Mouse (Mus musculus): ENCODE results near the gene Pdcd7. TPM values are rescaled to one million over a fixed set of nuclear protein-coding genes. Genes with fewer than 3 reads are reported as not detected.

Pdcd7 gene
- polyA plus RNA-seq, 1 experiment from 2014 or later = 11.9 TPM

DNA sequence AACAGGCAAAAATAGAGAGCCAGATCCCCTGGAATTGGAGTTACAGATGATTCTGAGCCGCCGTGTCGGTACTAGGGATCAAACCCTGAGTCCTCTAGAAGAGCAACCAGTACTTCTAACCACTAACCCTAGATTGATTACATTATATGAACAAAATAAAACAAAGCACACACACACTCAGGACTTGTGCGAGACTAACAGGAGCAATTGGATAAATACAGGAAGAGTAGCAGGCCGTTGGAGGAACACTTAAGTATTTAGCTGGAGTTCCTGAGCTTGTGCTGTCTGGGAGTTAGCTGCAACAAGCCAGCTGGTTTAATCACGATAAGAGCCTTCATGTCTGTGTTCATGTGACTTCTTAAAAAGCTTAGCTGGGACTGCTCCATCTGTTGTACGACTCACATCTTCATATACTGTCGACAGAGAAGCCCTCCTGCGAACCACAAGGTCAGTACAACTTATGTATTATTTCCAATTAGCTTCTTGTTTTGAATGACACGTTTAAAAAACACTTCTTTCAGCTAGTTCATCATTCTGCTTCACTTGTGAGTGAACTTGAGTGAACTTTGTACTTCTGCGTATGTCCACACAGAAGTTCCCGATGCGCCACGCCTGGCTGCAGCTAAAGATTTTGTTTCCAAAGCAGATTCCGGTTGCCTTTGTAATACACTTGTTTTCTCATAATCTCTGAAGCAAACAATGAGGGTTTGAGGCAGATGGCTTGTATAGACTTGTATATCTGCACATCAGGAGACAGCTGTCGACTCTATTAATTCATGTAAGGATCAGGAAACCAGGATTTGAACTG lies 14.9 kb downstream of the Pdcd7 start, which contains the start of gene Ubap1l:
TSS of gene Ubap1l (plus strand) at position 401 of the 808 bp plus-strand sequence.
- Histone ChIP-seq H3K27ac (no peak within 1 kb of the TSS), H3K4me2 (no peak within 1 kb of the TSS), H3K4me1 (no peaks in the 10 kb centered on the region), H3K9me3 (no peaks in the 10 kb centered on the region), H3K36me3 (replicated peaks) (peaks cover 61% of the 10 kb centered on the region), H3K4me3 (replicated peaks) (no peak within 1 kb of the TSS), H3K27me3 (no peaks in the 10 kb centered on the region), H3K9ac (no peak within 1 kb of the TSS)
- 89% methylated on average over 16 of the region's 16 CpGs for WGBS
- ATAC-seq (ENCODE audit: low FRiP score) = no peak

DNA sequence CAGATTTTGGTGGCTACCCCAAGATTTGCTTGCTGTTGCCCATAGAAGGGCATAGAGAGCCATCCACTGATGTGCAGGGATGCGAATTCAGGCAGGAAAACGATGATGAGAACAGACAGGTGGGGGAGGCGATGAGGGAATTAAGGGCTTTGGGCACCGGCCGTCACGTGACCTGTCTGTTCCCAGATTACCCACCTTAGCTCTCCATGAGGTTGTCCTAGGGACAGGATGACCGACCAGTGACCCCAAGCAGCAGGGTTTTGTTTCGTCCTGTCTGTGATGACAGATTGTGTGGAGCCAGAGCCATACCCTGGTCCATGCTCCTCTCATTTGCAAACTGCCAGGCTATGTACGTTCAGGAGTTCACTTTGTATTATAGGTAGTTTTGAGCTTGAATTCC lies 17.8 kb downstream of the Pdcd7 start:
- WGBS = 75% methylated on average over 9 of the region's 9 CpGs
- Histone ChIP-seq H3K4me2 (no peak overlapping the region), H3K27me3 (no peaks in the 10 kb centered on the region), H3K36me3 (replicated peaks) (peaks cover 35% of the 10 kb centered on the region), H3K9ac (no peak overlapping the region), H3K4me1 (peaks cover 5% of the 10 kb centered on the region), H3K27ac (no peak overlapping the region), H3K9me3 (no peaks in the 10 kb centered on the region), H3K4me3 (replicated peaks) (no peak overlapping the region)
- ATAC-seq (ENCODE audit: low FRiP score) = no peak

DNA sequence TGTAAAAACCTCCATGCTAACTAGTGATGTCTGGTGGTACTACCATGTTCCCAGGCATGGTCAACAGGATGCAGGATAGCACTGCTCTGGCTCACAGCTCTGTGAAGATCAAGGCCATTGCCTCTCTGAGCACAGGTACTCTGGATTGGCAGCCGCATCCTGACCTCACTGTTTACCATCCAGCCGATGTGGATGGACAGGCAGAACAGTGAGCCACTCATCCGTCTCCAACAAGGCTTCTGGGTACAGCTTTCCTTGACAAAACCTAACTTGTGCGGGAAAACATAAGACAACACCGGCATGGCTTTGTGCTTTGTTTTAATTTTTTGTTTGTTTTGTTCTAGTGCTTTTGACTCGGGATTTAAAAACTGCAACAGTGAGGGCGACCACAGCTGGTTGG lies 19.8 kb downstream of the Pdcd7 start:
- H3K4me3 ChIP-seq (replicated peaks) = no peak overlapping the region
- H3K27ac ChIP-seq = no peak overlapping the region
- no peaks in the 10 kb centered on the region for H3K27me3 ChIP-seq
- H3K9ac ChIP-seq = no peak overlapping the region
- peaks cover 21% of the 10 kb centered on the region for H3K36me3 ChIP-seq (replicated peaks)
- no peak for ATAC-seq (ENCODE audit: low FRiP score)
- 92% methylated on average over 7 of the region's 7 CpGs for whole genome bisulfite sequencing
- no peak overlapping the region for H3K4me2 ChIP-seq
- no peaks in the 10 kb centered on the region for H3K9me3 ChIP-seq
- peaks cover 5% of the 10 kb centered on the region for H3K4me1 ChIP-seq

DNA sequence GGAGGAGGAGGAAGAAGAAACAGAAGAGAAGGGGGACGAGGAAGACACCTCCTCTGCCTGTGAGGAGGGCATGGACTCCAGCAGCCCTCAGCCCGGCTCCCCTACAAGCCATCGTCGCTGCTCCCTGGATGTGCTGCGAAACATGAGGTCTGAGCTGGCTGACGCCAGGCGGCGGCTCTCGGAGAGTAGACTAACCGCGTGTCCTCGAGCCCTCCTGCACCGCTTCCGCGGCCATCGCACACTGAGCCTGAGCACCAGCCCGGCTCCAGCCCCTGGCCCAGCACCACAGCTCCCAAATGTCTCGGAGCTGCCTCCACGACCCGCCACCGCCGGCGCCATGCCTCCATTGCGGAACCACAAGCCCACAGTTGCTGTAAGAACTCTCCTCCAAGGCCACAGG lies 25.9 kb downstream of the Pdcd7 start:
- Histone ChIP-seq H3K27me3 (no peaks in the 10 kb centered on the region), H3K27ac (no peak overlapping the region), H3K4me1 (peaks cover 5% of the 10 kb centered on the region), H3K4me3 (replicated peaks) (no peak overlapping the region), H3K9ac (no peak overlapping the region), H3K4me2 (no peak overlapping the region), H3K36me3 (replicated peaks) (peaks cover 9% of the 10 kb centered on the region), H3K9me3 (no peaks in the 10 kb centered on the region)
- ATAC-seq (ENCODE audit: low FRiP score) = no peak
- 86% methylated on average over 24 of the region's 24 CpGs for WGBS

DNA sequence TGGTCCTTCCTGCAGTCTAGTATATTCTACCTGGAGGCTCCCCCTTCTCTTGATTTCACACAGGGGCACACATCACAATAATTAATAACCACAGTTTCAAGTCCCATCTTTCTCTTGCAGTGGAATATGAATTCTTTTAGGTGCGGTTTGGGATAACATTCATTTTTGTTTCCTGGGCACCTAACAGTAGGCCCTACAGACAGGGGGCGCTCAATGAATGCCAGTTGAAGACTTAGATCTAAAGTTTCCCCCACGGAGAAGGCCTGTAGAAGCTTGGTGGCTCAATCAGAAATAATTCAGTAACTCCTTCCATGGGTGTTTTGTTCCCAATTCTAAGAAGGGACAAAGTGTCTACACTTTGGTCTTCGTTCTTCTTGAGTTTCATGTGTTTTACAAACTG lies 26.5 kb downstream of the Pdcd7 start:
- Histone ChIP-seq H3K27me3 (no peaks in the 10 kb centered on the region), H3K4me2 (no peak overlapping the region), H3K4me3 (replicated peaks) (no peak overlapping the region), H3K4me1 (no peaks in the 10 kb centered on the region), H3K36me3 (replicated peaks) (peaks cover 9% of the 10 kb centered on the region), H3K27ac (no peak overlapping the region), H3K9ac (no peak overlapping the region), H3K9me3 (no peaks in the 10 kb centered on the region)
- 72% methylated on average over 4 of the region's 4 CpGs for WGBS
- no peak for ATAC-seq (ENCODE audit: low FRiP score)

DNA sequence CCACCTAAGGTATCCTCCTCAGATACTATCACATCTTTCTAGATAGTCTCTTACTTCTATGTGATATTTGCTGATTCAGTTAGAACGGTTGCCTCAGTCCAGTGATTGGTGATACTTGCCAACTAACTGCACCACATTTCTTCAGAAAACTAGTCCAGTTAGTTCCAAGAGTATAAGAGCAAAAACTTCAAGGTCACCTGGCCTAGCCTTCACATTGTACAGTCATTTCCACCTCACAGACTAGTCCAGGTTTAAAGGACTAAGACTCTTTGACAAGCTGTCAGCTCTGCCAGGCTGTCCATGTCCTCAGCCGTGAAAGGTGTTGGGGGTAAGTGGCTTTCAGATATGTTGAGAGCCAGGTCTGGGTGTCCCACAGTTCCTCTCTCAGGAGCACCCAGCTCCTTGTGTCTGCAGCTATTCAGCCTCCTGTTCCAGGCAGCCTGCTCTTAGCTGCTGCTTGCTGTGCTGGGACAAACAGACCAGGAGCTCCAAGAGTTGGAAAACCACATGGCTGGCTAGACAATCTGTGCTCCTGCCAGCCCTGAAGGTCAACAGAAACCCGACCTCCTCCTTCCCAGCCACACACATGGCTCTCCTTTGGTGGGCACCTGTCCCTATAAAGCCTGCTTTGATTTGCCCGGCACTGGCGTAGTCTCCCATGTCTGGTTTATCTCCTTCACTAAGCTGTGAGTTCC lies 28.7 kb downstream of the Pdcd7 start:
- Histone ChIP-seq H3K27ac (no peak overlapping the region), H3K9me3 (no peaks in the 10 kb centered on the region), H3K36me3 (replicated peaks) (peaks cover 13% of the 10 kb centered on the region), H3K27me3 (no peaks in the 10 kb centered on the region), H3K4me2 (no peak overlapping the region), H3K4me3 (replicated peaks) (no peak overlapping the region), H3K4me1 (no peaks in the 10 kb centered on the region), H3K9ac (no peak overlapping the region)
- no peak for ATAC-seq (ENCODE audit: low FRiP score)
- 89% methylated on average over 5 of the region's 5 CpGs for WGBS

DNA sequence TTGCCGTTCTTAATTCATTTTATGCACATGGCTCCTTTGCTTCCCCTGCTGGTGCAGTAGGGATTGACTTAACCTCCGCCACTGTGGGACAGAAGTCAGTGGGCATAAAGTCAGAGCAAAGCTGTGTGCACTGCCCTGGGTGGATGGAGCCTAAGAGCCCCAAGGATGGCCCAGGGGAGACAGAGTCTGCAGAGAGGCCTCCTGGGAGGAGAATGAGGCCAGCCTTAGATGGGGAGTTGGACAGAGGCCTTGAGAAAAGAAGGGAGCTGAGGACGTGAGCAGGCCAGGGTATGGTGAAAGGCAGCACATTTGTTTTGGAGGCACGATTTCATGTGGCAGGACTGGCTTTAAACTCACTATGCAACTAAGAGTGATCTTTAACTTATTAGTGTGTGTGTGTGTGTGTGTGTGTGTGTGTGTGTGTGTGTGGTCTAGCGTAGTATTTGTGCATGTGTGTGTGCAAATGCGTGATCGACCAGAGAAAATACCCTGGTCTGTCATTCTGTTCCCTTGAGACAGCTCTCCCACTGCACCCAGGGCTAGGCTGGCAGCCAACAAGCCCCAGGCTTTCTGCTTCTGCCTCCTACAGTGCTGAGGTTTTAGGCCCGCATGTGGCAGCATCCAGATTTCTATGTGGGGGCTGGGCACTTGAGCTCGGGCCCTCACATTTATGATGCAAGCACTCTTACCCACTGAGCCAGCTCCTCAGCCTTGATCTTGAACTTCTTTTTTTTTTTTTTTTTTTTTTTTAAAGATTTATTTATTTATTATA lies 29.4 kb downstream of the Pdcd7 start:
- Histone ChIP-seq H3K27ac (no peak overlapping the region), H3K36me3 (replicated peaks) (peaks cover 13% of the 10 kb centered on the region), H3K4me2 (no peak overlapping the region), H3K27me3 (no peaks in the 10 kb centered on the region), H3K4me3 (replicated peaks) (no peak overlapping the region), H3K9ac (no peak overlapping the region), H3K4me1 (no peaks in the 10 kb centered on the region), H3K9me3 (no peaks in the 10 kb centered on the region)
- ATAC-seq (ENCODE audit: low FRiP score) = no peak
- WGBS = 87% methylated on average over 9 of the region's 9 CpGs

DNA sequence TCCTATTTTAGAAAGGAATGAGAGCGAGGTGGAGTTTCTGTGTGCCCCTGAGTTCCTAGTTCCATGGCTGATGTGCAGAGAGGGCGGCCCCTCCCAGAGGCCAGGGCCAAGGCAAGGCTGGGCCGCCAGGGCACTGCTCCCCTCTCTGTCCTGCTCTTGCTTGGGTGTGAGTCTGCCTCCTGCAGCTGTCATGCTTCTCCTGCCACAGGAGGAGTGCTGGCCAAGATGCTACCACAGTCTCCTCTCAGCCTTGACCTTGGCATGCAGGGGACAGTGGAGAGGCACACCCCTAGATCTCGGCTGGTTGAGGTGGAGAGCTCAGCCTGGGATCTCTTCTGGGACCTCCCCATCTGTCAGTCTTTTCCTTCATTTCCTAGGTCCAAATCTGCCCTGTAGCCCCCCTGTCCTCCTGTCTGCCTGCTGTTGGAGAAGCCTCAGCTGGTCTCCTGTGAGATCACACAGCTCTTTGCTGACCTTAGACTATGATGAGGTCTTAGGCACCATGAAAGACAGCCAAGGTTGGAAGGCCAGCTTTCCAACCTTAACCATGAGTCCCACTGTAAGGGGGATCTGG lies 35.2 kb downstream of the Pdcd7 start:
- H3K9ac ChIP-seq = no peak overlapping the region
- H3K27me3 ChIP-seq = no peaks in the 10 kb centered on the region
- H3K36me3 ChIP-seq (replicated peaks) = 0 out of 2 replicates have a peak, but pooled peaks cover 4% of the 10 kb centered on the region
- H3K4me2 ChIP-seq = no peak overlapping the region
- no peak overlapping the region for H3K27ac ChIP-seq
- H3K9me3 ChIP-seq = no peaks in the 10 kb centered on the region
- no peaks in the 10 kb centered on the region; the same call in 1 of the 2 replicates for H3K4me1 ChIP-seq
- no peak overlapping the region for H3K4me3 ChIP-seq (replicated peaks)
- WGBS = 87% methylated on average over 4 of the region's 4 CpGs
- no peak for ATAC-seq (ENCODE audit: low FRiP score)

DNA sequence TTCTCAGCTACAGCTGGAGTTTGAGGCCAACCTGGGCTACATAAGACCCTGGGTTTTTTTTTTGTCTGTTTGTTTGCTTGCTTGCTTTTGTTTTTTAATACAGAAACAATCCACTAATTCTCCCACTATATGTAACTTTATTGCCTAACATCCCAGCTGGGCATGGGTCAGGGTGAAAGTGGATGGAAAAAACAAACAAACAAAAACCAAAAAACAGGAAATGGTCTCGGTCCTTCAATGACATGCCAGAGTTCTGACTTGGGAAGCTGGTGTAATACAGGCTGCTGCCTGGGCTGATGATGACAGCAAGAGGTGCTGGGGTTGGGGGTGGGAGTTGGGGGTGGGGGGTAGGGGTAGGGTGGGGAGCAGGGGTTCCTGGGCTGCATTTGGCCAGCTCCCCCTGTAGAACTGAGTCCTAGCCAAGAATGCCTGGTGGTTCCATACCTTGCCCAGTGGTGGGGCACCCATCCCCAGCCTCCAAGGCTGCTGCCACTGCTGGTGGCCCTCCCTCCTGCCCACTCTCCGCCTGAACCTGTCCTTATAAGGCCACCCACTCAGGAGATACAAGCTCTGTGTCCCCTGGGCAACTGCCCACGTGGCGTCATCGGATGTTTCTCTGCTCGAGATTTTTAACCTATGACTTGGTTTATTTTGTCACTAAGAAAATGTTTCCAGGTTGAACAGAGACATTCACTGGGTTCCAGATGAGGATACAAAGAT lies 36.3 kb downstream of the Pdcd7 start:
- H3K9ac ChIP-seq = no peak overlapping the region
- no peak overlapping the region for H3K4me3 ChIP-seq (replicated peaks)
- H3K9me3 ChIP-seq = no peaks in the 10 kb centered on the region
- WGBS = 82% methylated on average over 6 of the region's 6 CpGs
- H3K27ac ChIP-seq = no peak overlapping the region
- H3K4me2 ChIP-seq = no peak overlapping the region
- no peaks in the 10 kb centered on the region; the same call in 1 of the 2 replicates for H3K4me1 ChIP-seq
- 0 out of 2 replicates have a peak, but pooled peaks cover 4% of the 10 kb centered on the region for H3K36me3 ChIP-seq (replicated peaks)
- 0 out of 2 replicates have a peak, but pooled peaks cover under 1% of the 10 kb centered on the region for H3K27me3 ChIP-seq
- no peak for ATAC-seq (ENCODE audit: low FRiP score)

DNA sequence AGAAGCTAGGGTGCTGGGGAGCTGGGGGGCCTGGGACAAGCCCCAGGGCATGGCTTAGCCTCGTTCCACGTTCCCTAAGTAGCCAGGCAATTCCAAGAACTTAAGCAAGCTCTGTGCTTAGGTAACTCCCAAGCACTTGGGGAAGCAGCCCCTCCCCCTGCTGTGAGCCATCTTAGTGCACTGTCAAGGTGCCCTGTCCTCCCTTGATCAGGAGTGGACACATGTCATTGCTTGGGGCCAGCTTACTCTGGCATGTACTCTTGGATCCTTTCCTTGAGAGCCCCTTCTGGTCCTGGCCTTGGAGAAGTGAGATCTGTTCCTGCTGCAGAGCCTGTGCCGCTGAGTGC lies 36.8 kb downstream of the Pdcd7 start:
- H3K4me3 ChIP-seq (replicated peaks) = no peak overlapping the region
- no peak overlapping the region for H3K27ac ChIP-seq
- 71% methylated on average over 3 of the region's 3 CpGs for WGBS
- H3K27me3 ChIP-seq = 0 out of 2 replicates have a peak, but pooled peaks cover 3% of the 10 kb centered on the region
- no peaks in the 10 kb centered on the region; the same call in 1 of the 2 replicates for H3K4me1 ChIP-seq
- 0 out of 2 replicates have a peak, but pooled peaks cover 3% of the 10 kb centered on the region for H3K36me3 ChIP-seq (replicated peaks)
- no peak overlapping the region for H3K9ac ChIP-seq
- no peak for ATAC-seq (ENCODE audit: low FRiP score)
- no peaks in the 10 kb centered on the region for H3K9me3 ChIP-seq
- no peak overlapping the region for H3K4me2 ChIP-seq

DNA sequence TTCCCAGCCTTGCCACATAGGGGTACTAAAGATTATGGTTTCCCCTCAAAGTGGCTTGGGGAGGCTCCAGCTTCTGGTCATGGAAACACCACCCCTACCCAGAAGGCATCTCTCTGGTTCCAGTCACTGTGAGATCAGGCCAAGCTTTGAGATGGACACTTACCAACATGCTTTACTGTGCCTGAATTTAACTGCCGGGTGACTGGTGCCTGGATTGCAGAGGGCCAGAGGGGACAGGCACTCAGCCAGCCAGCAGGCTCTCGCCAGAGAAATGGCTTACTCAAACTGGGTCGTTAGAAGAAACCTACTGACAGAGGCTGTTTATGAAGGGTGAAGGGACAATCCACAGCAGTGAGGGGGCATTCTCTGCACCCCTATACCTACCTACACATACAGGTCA lies 38.4 kb downstream of the Pdcd7 start:
- Histone ChIP-seq H3K4me3 (replicated peaks) (no peak overlapping the region), H3K4me2 (no peak overlapping the region), H3K27me3 (peaks cover 10% of the 10 kb centered on the region), H3K27ac (no peak overlapping the region), H3K36me3 (replicated peaks) (no peaks in the 10 kb centered on the region), H3K9ac (no peak overlapping the region), H3K4me1 (no peaks in the 10 kb centered on the region; the same call in 1 of the 2 replicates), H3K9me3 (no peaks in the 10 kb centered on the region)
- no peak for ATAC-seq (ENCODE audit: low FRiP score)
- WGBS = 64% methylated on average over 3 of the region's 3 CpGs
